Mouse (Mus musculus) brown adipose tissue, adult 24 weeks (tissue): ENCODE results near the gene Pisd. TPM values are rescaled to one million over a fixed set of nuclear protein-coding genes. Genes with fewer than 3 reads are reported as not detected.

Experiments
- H3K27ac ChIP-seq: fragments of 200-500 bp; replicated peaks from 2 replicates; pipeline ENCODE4 v1.5.1; 2012; ENCODE audit warnings: low read depth, mild to moderate bottlenecking, low read length
- H3K4me1 ChIP-seq: fragments of 200-500 bp; 2 replicates; pipeline ENCODE4 v1.6.1; 2012; ENCODE audit warnings: low read length, mixed read lengths; ENCODE audit not compliant: control insufficient read depth, insufficient read depth, insufficient read length
- H3K4me3 ChIP-seq: fragments of 200-500 bp; 2 replicates; pipeline ENCODE4 v1.5.1; 2012; ENCODE audit warnings: low read depth, mild to moderate bottlenecking, low read length, moderate library complexity; ENCODE audit not compliant: insufficient read depth
- polyA plus RNA-seq: library from polyadenylated mRNA; stranded (reverse); fragments of >200 nt; gene quantifications from 2 replicates; pipeline ENCODE4 v1.2.4, GENCODE M21; 2012; ENCODE audit not compliant: missing spikeins, insufficient read depth, insufficient read length

Pisd gene
- polyA plus RNA-seq, 1 experiment: 54.7 TPM

DNA sequence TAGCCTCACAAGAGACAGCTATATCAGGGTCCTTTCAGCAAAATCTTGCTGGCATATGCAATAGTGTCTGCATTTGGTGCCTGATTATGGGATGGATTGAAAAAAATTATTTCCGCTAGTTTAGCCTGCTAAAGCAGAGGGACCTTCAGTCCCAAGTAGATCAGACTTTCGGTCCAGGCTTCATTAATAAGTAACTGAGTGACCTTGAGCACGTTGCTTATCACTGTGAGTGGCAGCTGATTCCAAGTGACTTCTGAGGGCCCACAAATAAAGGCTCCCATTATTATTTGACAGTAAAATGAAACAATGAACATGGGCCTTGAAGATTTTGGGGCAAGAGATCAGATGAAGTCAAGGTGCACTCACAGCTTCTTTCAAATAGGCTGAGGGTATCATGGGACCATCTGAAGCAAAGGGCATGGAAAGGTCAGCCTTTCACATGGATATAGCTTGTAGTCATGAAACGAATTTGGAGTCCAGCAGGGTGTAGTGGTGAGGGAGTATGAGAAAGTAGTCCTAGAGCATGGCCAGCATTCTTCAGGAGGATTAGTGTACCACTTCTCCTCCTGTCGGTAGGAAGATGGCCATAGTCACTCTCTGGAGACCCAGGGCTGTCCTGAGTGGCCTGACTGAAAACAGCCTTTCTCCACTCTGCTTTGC is 88.1 kb downstream of the Pisd start:
- Histone ChIP-seq H3K4me3 (no peak overlapping the region), H3K4me1 (no peaks in the 10 kb centered on the region), H3K27ac (no peak overlapping the region)

DNA sequence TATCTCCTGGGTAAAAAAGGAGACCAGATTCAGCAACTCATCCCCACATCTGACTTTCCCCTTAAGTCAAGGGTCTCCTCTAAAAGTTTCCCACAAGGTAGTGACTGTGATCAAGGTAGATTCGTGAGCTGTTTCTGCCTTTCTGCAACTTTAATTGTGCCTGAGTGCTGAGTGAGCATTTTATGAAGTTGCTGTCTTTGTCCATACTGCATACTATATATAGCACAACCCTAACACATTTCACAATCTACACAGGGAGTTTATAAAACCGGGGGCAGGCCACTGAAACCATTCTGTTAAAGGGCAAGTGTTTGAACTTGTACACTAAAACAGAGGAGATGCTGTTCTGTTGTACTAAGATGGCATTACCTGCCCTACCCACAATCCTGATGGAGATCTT is 92.0 kb downstream of the Pisd start:
- Histone ChIP-seq H3K4me1 (no peaks in the 10 kb centered on the region), H3K4me3 (no peak overlapping the region), H3K27ac (no peak overlapping the region)

Other genes starting within 250 kb of the Pisd start
- gene Yes1, start 174.5 kb downstream of the Pisd start, polyA plus RNA-seq: 13.1 and 15.0 TPM in 2 replicates
- gene Gm20671, start 41.5 kb upstream of the Pisd start, polyA plus RNA-seq: not detected in 2 replicates
- gene Prr14l, start 68.6 kb upstream of the Pisd start, polyA plus RNA-seq: 2.8 and 3.6 TPM in 2 replicates
- 16.2 and 17.0 TPM in 2 replicates for gene Depdc5, start 78.1 kb upstream of the Pisd start, polyA plus RNA-seq
- gene Ywhah, start 233.2 kb upstream of the Pisd start, polyA plus RNA-seq: 62.3 and 63.4 TPM in 2 replicates